Mouse (Mus musculus) myocyte (in vitro differentiated cells): ENCODE results near the gene Itpkc.

Experiments used
- CEBPB ChIP-seq: IDR thresholded peaks from 2 replicates; pipeline ENCODE4 v1.6.1; 2011; ENCODE audit warnings: mild to moderate bottlenecking, moderate library complexity; ENCODE audit not compliant: poor library complexity, insufficient read depth, severe bottlenecking
- E2F4 ChIP-seq: IDR thresholded peaks from one replicate; pipeline ENCODE4 v1.6.1; 2011; ENCODE audit warnings: mild to moderate bottlenecking, control low read depth, moderate library complexity; ENCODE audit not compliant: insufficient read depth
- MAX ChIP-seq: IDR thresholded peaks from one replicate; pipeline ENCODE4 v1.6.1; 2011; ENCODE audit warnings: low read depth, mild to moderate bottlenecking, control low read depth
- MYOD1 ChIP-seq, 3 experiments: IDR thresholded peaks; one replicate each; pipeline ENCODE4 v1.6.1; 2011; ENCODE audit warnings: control low read depth in 2 of 3, low read depth in 2 of 3, mild to moderate bottlenecking in 2 of 3, moderate library complexity in 1 of 3; ENCODE audit not compliant: insufficient read length in 2 of 3, control insufficient read depth in 1 of 3
- POLR2A ChIP-seq: IDR thresholded peaks from one replicate; pipeline ENCODE4 v1.6.1; 2011; ENCODE audit warnings: low read depth, mild to moderate bottlenecking, control low read depth, moderate library complexity; ENCODE audit not compliant: insufficient read length
- POLR2AphosphoS2 ChIP-seq: IDR thresholded peaks from one replicate; pipeline ENCODE4 v1.6.1; 2011; ENCODE audit warnings: low read depth, control low read depth; ENCODE audit not compliant: insufficient read length
- REST ChIP-seq: IDR thresholded peaks from one replicate; pipeline ENCODE4 v1.6.1; 2011; ENCODE audit warnings: mild to moderate bottlenecking, control low read depth, moderate library complexity; ENCODE audit not compliant: insufficient read depth, insufficient read length
- TCF12 ChIP-seq: IDR thresholded peaks from one replicate; pipeline ENCODE4 v1.6.1; 2011; ENCODE audit warnings: mild to moderate bottlenecking, control low read depth; ENCODE audit not compliant: poor library complexity, insufficient read depth, severe bottlenecking
- USF1 ChIP-seq: IDR thresholded peaks from one replicate; pipeline ENCODE4 v1.6.1; 2011; ENCODE audit warnings: low read depth, mild to moderate bottlenecking, control low read depth, moderate library complexity

DNA sequence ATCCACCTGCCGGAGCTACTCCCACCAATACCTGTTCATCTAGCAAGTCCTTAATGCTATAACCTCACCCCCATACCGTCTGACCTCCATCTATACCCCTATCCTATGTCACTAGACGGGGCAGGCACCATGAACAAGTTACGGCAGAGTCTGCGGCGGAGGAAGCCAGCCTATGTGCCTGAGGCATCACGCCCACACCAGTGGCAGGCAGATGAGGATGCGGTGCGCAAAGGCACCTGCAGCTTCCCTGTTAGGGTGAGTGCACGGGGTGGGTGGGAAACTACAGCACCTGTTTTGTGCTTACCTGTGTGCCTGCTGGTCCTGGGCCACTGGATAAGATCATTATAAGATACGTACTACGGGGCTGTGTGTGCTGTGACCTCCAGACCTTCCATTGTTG lies 36.3 kb upstream of the Itpkc start:
- TF ChIP-seq USF1: no peak
- no peak for TF ChIP-seq POLR2A
- TF ChIP-seq MYOD1 (IDR thresholded peaks at IDR 0.05; ENCODE audit: control insufficient read depth in 1 of 3, insufficient read length in 2 of 3, low read depth in 2 of 3): no peak
- TF ChIP-seq MAX: no peak
- TF ChIP-seq E2F4: no peak
- TF ChIP-seq CEBPB: no peak
- no peak for TF ChIP-seq REST
- no peak for TF ChIP-seq TCF12
- peak; percentile 72 for TF ChIP-seq POLR2AphosphoS2
